ENCODE assay signal across 17 mouse cellular contexts in genomic region chr3:101804331-101804730, GRCm38 (mm10). TPM values are rescaled to one million over a fixed set of nuclear protein-coding genes. Genes with fewer than 3 reads are reported as not detected.
A peak's percentile ranks its signal among the peaks of the same experiment; 100 is the strongest.
DNase-seq lines count a peak whose midpoint lies in the region; ATAC-seq and TF ChIP-seq lines count a peak whose summit lies in the region.
"Had no signal": no experiment of that assay in that cellular context is flagged by ENCODE, and none has a peak within 500 bp of the region (broad histone marks: within the 10 kb centered on the region; RNA-seq: fewer than 3 reads in every experiment).

No protein-coding gene starts in this region.

- no peak overlapping the region; the same call in 1 of the 2 replicates for H3K27ac ChIP-seq in lung, postnatal 0 days (ENCODE audit: low read length)
- H3K27ac ChIP-seq in heart, embryonic 14.5 days (replicated peaks in 1 of 2; ENCODE audit: control insufficient read depth in 1 of 2, insufficient read depth in 1 of 2, low read depth in 2 of 2, low read length in 2 of 2), result peak overlapping the region; percentile 98 to 99
- H3K27ac ChIP-seq: forebrain, embryonic 13.5 days; hindbrain, embryonic 12.5 days had no signal

- 32% methylated on average over 6 of the region's 6 CpGs for WGBS in lung, postnatal 0 days
- 68% methylated on average over 6 of the region's 6 CpGs for WGBS in lung, adult 2 months
- 19% methylated on average over 6 of the region's 6 CpGs for WGBS in heart, embryonic 14.5 days

- no peaks in the 10 kb centered on the region for H3K27me3 ChIP-seq in lung, postnatal 0 days (replicated peaks; ENCODE audit: insufficient read depth, low read length)
- H3K27me3 ChIP-seq in heart, embryonic 14.5 days (ENCODE audit: control insufficient read depth, insufficient read depth, low read length), result no peaks in the 10 kb centered on the region
- H3K27me3 ChIP-seq: forebrain, embryonic 13.5 days; hindbrain, embryonic 12.5 days had no signal

- H3K9ac ChIP-seq in lung, postnatal 0 days (replicated peaks; ENCODE audit: low read depth), result no peak overlapping the region
- peak overlapping the region; percentile 59 for H3K9ac ChIP-seq in heart, embryonic 14.5 days (ENCODE audit: low read length)
- H3K9ac ChIP-seq: forebrain, embryonic 13.5 days; hindbrain, embryonic 12.5 days; lung, embryonic 14.5 days had no signal

- H3K4me3 ChIP-seq in lung, postnatal 0 days (ENCODE audit: low read depth, low read length), result no peak overlapping the region
- H3K4me3 ChIP-seq in lung, adult 2 months (replicated peaks; ENCODE audit: extremely low read depth, low read depth, low read length), result no peak overlapping the region
- H3K4me3 ChIP-seq in heart, embryonic 14.5 days (ENCODE audit: control insufficient read depth in 1 of 2, insufficient read depth in 1 of 2, low read depth in 1 of 2, low read length in 2 of 2), result no peak overlapping the region
- H3K4me3 ChIP-seq: forebrain, embryonic 13.5 days; hindbrain, embryonic 12.5 days had no signal

- no peak for TF ChIP-seq EP300 in lung, postnatal 0 days (IDR thresholded peaks at IDR 0.05)

- peaks cover 10% of the 10 kb centered on the region; the same call in 1 of the 2 replicates for H3K4me1 ChIP-seq in lung, postnatal 0 days (ENCODE audit: insufficient read depth, low read depth, low read length)
- peaks cover 15% of the 10 kb centered on the region for H3K4me1 ChIP-seq in lung, adult 2 months (ENCODE audit: control insufficient read depth, insufficient read depth, low read length)
- peaks cover 59 to 67% of the 10 kb centered on the region in 2 experiments for H3K4me1 ChIP-seq in heart, embryonic 14.5 days (ENCODE audit: control insufficient read depth in 2 of 2, insufficient read depth in 2 of 2, low read length in 2 of 2)

- no peak overlapping the region for H3K4me2 ChIP-seq in lung, postnatal 0 days (replicated peaks; ENCODE audit: low read depth, low read length)
- peak overlapping the region; percentile 38 for H3K4me2 ChIP-seq in heart, embryonic 14.5 days (ENCODE audit: low read length)
- H3K4me2 ChIP-seq: forebrain, embryonic 13.5 days; hindbrain, embryonic 12.5 days; lung, embryonic 14.5 days had no signal

- H3K9me3 ChIP-seq in lung, postnatal 0 days (ENCODE audit: low read length), result no peaks in the 10 kb centered on the region
- H3K9me3 ChIP-seq in heart, embryonic 14.5 days (ENCODE audit: control insufficient read depth, low read length), result no peaks in the 10 kb centered on the region
- H3K9me3 ChIP-seq: forebrain, embryonic 13.5 days; hindbrain, embryonic 12.5 days had no signal

- DNase-seq in adrenal gland, postnatal 36 days, result peak; percentile 19 to 28
- DNase-seq in adrenal gland, adult 8-10 months, result no peak
- no peak for DNase-seq in lung, postnatal 0 days (ENCODE audit: low spot score)
- no peak for DNase-seq in lung, adult 2 months
- peak; percentile 50 for DNase-seq in yolk sac, embryonic 10.5 days (ENCODE audit: low spot score)
- no peak for DNase-seq in ovary, postnatal 14 days (ENCODE audit: low spot score)
- no peak for DNase-seq in spleen, adult 12 weeks (ENCODE audit: low spot score)
- DNase-seq: cerebellum, postnatal 10 days; layer of hippocampus, adult 9-11 months; lung, embryonic 14.5 days had no signal

- ATAC-seq in lung, postnatal 0 days, result 0 out of 2 replicates have a peak, but pooled peaks have one; percentile 12
- ATAC-seq in heart, embryonic 14.5 days (ENCODE audit: insufficient number of reproducible peaks, insufficient read depth, low FRiP score, low read depth), result peak; percentile 72
- ATAC-seq: forebrain, embryonic 13.5 days had no signal

- no peak for TF ChIP-seq CTCF in lung, postnatal 0 days (IDR thresholded peaks at IDR 0.05)
- no peak for TF ChIP-seq CTCF in lung, adult 2 months (IDR thresholded peaks at IDR 0.05; ENCODE audit: insufficient read depth, low read length)

- no peak for TF ChIP-seq POLR2A in lung, adult 2 months (IDR thresholded peaks at IDR 0.05; ENCODE audit: borderline replicate concordance, extremely low read depth, low read depth, low read length)

- H3K36me3 ChIP-seq in lung, postnatal 0 days (ENCODE audit: insufficient read depth, low read length), result no peaks in the 10 kb centered on the region
- H3K36me3 ChIP-seq in heart, embryonic 14.5 days (ENCODE audit: control insufficient read depth, insufficient read depth, low read length), result no peaks in the 10 kb centered on the region
- H3K36me3 ChIP-seq: hindbrain, embryonic 12.5 days had no signal

RNA-seq across cellular contexts. Expression of gene Mab21l3, which starts 44.4 kb away (rescaled TPM):
- total RNA-seq in adrenal gland, postnatal 36 days (2021), result under 1 TPM in 1 of 2 experiments, not detected in 1; 0.89 TPM
- total RNA-seq in adrenal gland, adult 8-10 months (2022), result 1 to 10 TPM in 2 of 4 experiments, under 1 TPM in 1, not detected in 1; 0.35 to 2.2 (median 1.5) TPM
- 0.12 and 0.37 TPM in 2 replicates for polyA plus RNA-seq in lung, postnatal 0 days (2015; fragmentation: Nextera tagmentation; extraction: Ambion mirVana)
- 0.19 and 0.53 TPM in 2 replicates for polyA plus RNA-seq in lung, adult 2 months (2012; rRNA removed)
- polyA plus RNA-seq in heart, embryonic 14.5 days (2014; fragmentation: Nextera tagmentation; extraction: Ambion mirVana), result 0.09 and 0.13 TPM in 2 replicates
- total RNA-seq: gastrocnemius, adult 8-10 months; megakaryocyte, adult 5-6 weeks; monocyte, adult 5-6 weeks; neutrophil, adult 5-6 weeks had no signal

Comparison
In these comparisons a context has a peak if more than half of its experiments do, and no peak if none do; other contexts are left out.
1. DNase-seq: peak in adrenal gland, postnatal 36 days (2 of 2) and yolk sac, embryonic 10.5 days (single experiment); none in adrenal gland, adult 8-10 months (single experiment), lung, postnatal 0 days (single experiment), lung, adult 2 months (single experiment), ovary, postnatal 14 days (single experiment) and spleen, adult 12 weeks (single experiment).